Comparison of ENCODE assay signal across 8 mouse cellular contexts in the genomic region with DNA sequence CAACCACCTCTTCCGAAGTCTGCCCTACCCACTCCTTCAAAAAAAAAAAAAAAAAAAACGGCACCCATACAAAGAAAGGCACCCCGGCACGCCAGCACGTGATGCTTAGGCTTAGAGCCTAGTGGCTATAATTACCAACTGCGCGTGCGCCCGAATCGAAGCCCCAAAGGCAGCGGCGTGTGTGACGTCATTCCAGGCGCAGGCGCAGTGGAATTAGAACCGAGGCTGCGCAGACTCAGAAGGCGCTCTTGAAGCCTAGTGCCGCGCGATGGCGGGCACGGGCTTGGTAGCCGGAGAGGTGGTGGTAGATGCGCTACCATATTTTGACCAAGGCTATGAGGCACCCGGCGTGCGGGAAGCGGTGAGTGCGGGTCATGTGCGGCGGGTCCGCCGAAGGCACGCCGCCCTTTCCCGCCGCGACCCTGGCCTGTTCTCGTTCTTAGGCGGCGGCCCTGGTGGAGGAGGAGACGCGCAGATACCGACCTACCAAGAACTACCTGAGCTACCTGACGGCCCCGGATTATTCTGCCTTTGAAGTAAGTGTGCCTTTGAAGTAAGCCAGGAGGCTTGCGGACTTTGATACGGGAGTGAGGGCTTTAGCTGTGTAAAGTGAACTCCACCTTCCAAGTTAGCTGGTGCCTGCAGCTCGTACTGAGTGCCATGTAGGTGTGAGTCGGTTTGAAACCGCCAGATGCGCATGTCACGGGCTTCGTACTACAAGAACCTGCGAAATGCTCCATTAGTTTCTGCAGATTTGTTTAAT. TPM values are rescaled to one million over a fixed set of nuclear protein-coding genes. Genes with fewer than 3 reads are reported as not detected.
DNase-seq lines count a peak whose midpoint lies in the region; ATAC-seq and TF ChIP-seq lines count a peak whose summit lies in the region.

A gene (plus strand): TSS at position 151 of the 763 bp plus-strand sequence.

- DNase-seq in MEL (ENCODE audit: low read depth, low spot score) = peak; percentile 98
- DNase-seq in cerebellum, adult 2 months = peak; percentile 98 to 99
- peak; percentile 98 for DNase-seq in forelimb bud, embryonic 11.5 days (ENCODE audit: low read depth, low spot score)
- peak; percentile 97 for DNase-seq in layer of hippocampus, adult 9-10 months (ENCODE audit: low spot score)
- DNase-seq in ovary, postnatal 10 days (ENCODE audit: low spot score) = peak; percentile 98
- DNase-seq in thymus, postnatal 10 days (ENCODE audit: low spot score in 2 of 2) = peak; percentile 95 to 99

- peak; percentile 84 to 85 for ATAC-seq in hematopoietic stem cell, adult 5-6 weeks (replicated peaks in 1 of 2; ENCODE audit: insufficient read depth in 1 of 2, low FRiP score in 2 of 2, low TSS enrichment in 1 of 2, low read depth in 1 of 2, poor library complexity in 2 of 2, severe bottlenecking in 2 of 2)
- peak; percentile 96 for ATAC-seq in lung, embryonic 16.5 days (ENCODE audit: low read depth)

- H3K36me3 ChIP-seq in MEL (ENCODE audit: control insufficient read depth in 1 of 2, insufficient read depth in 2 of 2, low read length in 2 of 2) = peaks cover 27 to 37% of the 10 kb centered on the region in 2 experiments
- H3K36me3 ChIP-seq in lung, embryonic 16.5 days (ENCODE audit: control insufficient read depth, insufficient read depth, low read length) = peaks cover 19% of the 10 kb centered on the region

- H3K9ac ChIP-seq in MEL (ENCODE audit: control insufficient read depth, low read depth, low read length, poor library complexity, severe bottlenecking) = peak within 1 kb of the TSS; percentile 88
- peak within 1 kb of the TSS; percentile 92 for H3K9ac ChIP-seq in lung, embryonic 16.5 days (ENCODE audit: low read length)

- peak; percentile 95 to 97 for TF ChIP-seq POLR2A in MEL (IDR thresholded peaks at IDR 0.05; ENCODE audit: control insufficient read depth in 1 of 2, insufficient read depth in 1 of 2, low read depth in 1 of 2, low read length in 2 of 2, poor library complexity in 1 of 2)
- TF ChIP-seq POLR2A in cerebellum, adult 2 months (IDR thresholded peaks at IDR 0.05; ENCODE audit: borderline replicate concordance, insufficient read depth, low read length) = peak; percentile 88

- H3K27ac ChIP-seq in MEL (ENCODE audit: control insufficient read depth, low read depth, low read length) = peak within 1 kb of the TSS; percentile 75
- H3K27ac ChIP-seq in cerebellum, adult 2 months (ENCODE audit: insufficient read depth, low read length) = peak within 1 kb of the TSS; percentile 48
- peak within 1 kb of the TSS; percentile 79 for H3K27ac ChIP-seq in lung, embryonic 16.5 days (ENCODE audit: low read length)

- under 1% methylated on average over 56 of the region's 56 CpGs for WGBS in cerebellum, adult 2 months
- under 1% methylated on average over 56 of the region's 56 CpGs for WGBS in lung, embryonic 16.5 days

- H3K4me2 ChIP-seq in lung, embryonic 16.5 days (ENCODE audit: low read depth, low read length) = peak within 1 kb of the TSS; percentile 76

- TF ChIP-seq EP300 in MEL (IDR thresholded peaks at IDR 0.05; ENCODE audit: low read depth in 1 of 2, low read length in 2 of 2) = no peak

- no peaks in the 10 kb centered on the region for H3K27me3 ChIP-seq in MEL (ENCODE audit: control insufficient read depth in 1 of 2, insufficient read depth in 2 of 2, low read length in 2 of 2)
- no peaks in the 10 kb centered on the region for H3K27me3 ChIP-seq in cerebellum, adult 2 months (ENCODE audit: control insufficient read depth, insufficient read depth, low read length)
- H3K27me3 ChIP-seq in lung, embryonic 16.5 days (ENCODE audit: control insufficient read depth, insufficient read depth, low read depth, low read length) = no peaks in the 10 kb centered on the region

- peaks cover 2 to 22% of the 10 kb centered on the region in 2 experiments for H3K4me1 ChIP-seq in MEL (ENCODE audit: control insufficient read depth in 1 of 2, insufficient read depth in 2 of 2, low read length in 2 of 2)
- no peaks in the 10 kb centered on the region for H3K4me1 ChIP-seq in cerebellum, adult 2 months (ENCODE audit: control insufficient read depth, insufficient read depth, low read length)
- H3K4me1 ChIP-seq in lung, embryonic 16.5 days (replicated peaks; ENCODE audit: control insufficient read depth, insufficient read depth, low read length) = peaks cover 6% of the 10 kb centered on the region

- TF ChIP-seq RAD21 in MEL (IDR thresholded peaks at IDR 0.05; ENCODE audit: low read depth, low read length) = no peak

- H3K4me3 ChIP-seq in MEL (ENCODE audit: control insufficient read depth in 1 of 2, insufficient read depth in 1 of 2, low read depth in 2 of 2, low read length in 2 of 2) = peak within 1 kb of the TSS; percentile 82 to 96
- H3K4me3 ChIP-seq in cerebellum, adult 2 months (replicated peaks; ENCODE audit: insufficient read depth, low read depth, low read length) = peak within 1 kb of the TSS; percentile 60
- H3K4me3 ChIP-seq in lung, embryonic 16.5 days (ENCODE audit: low read length) = peak within 1 kb of the TSS; percentile 94

- H3K79me2 ChIP-seq in MEL (ENCODE audit: control insufficient read depth, insufficient read depth, low read length, poor library complexity) = peaks cover 17% of the 10 kb centered on the region

- H3K9me3 ChIP-seq in MEL (replicated peaks; ENCODE audit: insufficient read depth, low read length) = no peaks in the 10 kb centered on the region
- H3K9me3 ChIP-seq in lung, embryonic 16.5 days (ENCODE audit: control insufficient read depth, low read length) = no peaks in the 10 kb centered on the region

- no peak for TF ChIP-seq CTCF in MEL (IDR thresholded peaks at IDR 0.05 in 2 of 3, conservative IDR thresholded peaks at IDR 0.05 in 1 of 3; ENCODE audit: control insufficient read depth in 1 of 3, insufficient read depth in 1 of 3, low read depth in 2 of 3, low read length in 3 of 3, poor library complexity in 1 of 3, severe bottlenecking in 1 of 3)
- no peak for TF ChIP-seq CTCF in cerebellum, adult 2 months (IDR thresholded peaks at IDR 0.05; ENCODE audit: borderline replicate concordance, insufficient read depth, low read depth, low read length)

TF ChIP-seq in MEL, 35 proteins besides CTCF, POLR2A, EP300 and RAD21 (continues in another document):
- TF ChIP-seq ZNF384 (IDR thresholded peaks at IDR 0.05; ENCODE audit: low read depth, low read length) = peak; percentile 99
- no peak for TF ChIP-seq RCOR1 (IDR thresholded peaks at IDR 0.05; ENCODE audit: low read depth, low read length)
- TF ChIP-seq MEF2A (IDR thresholded peaks at IDR 0.05; ENCODE audit: extremely low read depth, insufficient replicate concordance, low read depth, low read length, poor library complexity, severe bottlenecking) = no peak
- TF ChIP-seq MXI1 (IDR thresholded peaks at IDR 0.05; ENCODE audit: low read depth, low read length) = peak; percentile 88
- TF ChIP-seq CHD1 (IDR thresholded peaks at IDR 0.05; ENCODE audit: low read depth, low read length) = no peak
- TF ChIP-seq NRF1 (IDR thresholded peaks at IDR 0.05; ENCODE audit: insufficient read depth, low read depth, low read length, poor library complexity, severe bottlenecking) = peak; percentile 98
- TF ChIP-seq USF2 (IDR thresholded peaks at IDR 0.05; ENCODE audit: borderline replicate concordance in 1 of 2, insufficient read depth in 1 of 2, low read depth in 1 of 2, low read length in 2 of 2) = peak; percentile 34 to 83; a peak in 3 of 4 replicates
- TF ChIP-seq TAL1 (IDR thresholded peaks at IDR 0.05; ENCODE audit: low read length) = no peak
- peak; percentile 95 for TF ChIP-seq NELFE (IDR thresholded peaks at IDR 0.05; ENCODE audit: low read depth, low read length)
- no peak; the same call in 1 of the 2 replicates for TF ChIP-seq KAT2A (conservative IDR thresholded peaks at IDR 0.05; ENCODE audit: low read depth, low read length)
- peak; percentile 55 for TF ChIP-seq TBP (IDR thresholded peaks at IDR 0.05; ENCODE audit: low read depth, low read length)
- no peak for TF ChIP-seq CHD2 (IDR thresholded peaks at IDR 0.05; ENCODE audit: low read length)
- peak; percentile 94 for TF ChIP-seq MAX (IDR thresholded peaks at IDR 0.05; ENCODE audit: low read length)
- TF ChIP-seq ZKSCAN1 (IDR thresholded peaks at IDR 0.05; ENCODE audit: low read depth, low read length) = no peak
- no peak for TF ChIP-seq MYB (IDR thresholded peaks at IDR 0.05; ENCODE audit: low read depth, low read length)
- TF ChIP-seq BHLHE40 (IDR thresholded peaks at IDR 0.05; ENCODE audit: borderline replicate concordance, low read depth, low read length) = peak; percentile 99
- TF ChIP-seq MAFK (IDR thresholded peaks at IDR 0.05; ENCODE audit: borderline replicate concordance, low read depth, low read length) = no peak
- TF ChIP-seq MYC (IDR thresholded peaks at IDR 0.05; ENCODE audit: low read depth, low read length) = peak; percentile 89
- peak; percentile 75; the same call in 1 of the 2 replicates for TF ChIP-seq POLR2AphosphoS2 (IDR thresholded peaks at IDR 0.05; ENCODE audit: low read length)
- TF ChIP-seq HCFC1 (IDR thresholded peaks at IDR 0.05; ENCODE audit: low read depth, low read length) = peak; percentile 88
- TF ChIP-seq ZC3H11A (IDR thresholded peaks at IDR 0.05; ENCODE audit: low read depth, low read length) = no peak
- peak; percentile 13; the same call in 1 of the 2 replicates for TF ChIP-seq MAZ (IDR thresholded peaks at IDR 0.05; ENCODE audit: low read depth, low read length)
- peak; percentile 43; the same call in 1 of the 2 replicates for TF ChIP-seq ETS1 (IDR thresholded peaks at IDR 0.05; ENCODE audit: low read depth, low read length)
- peak; percentile 67; the same call in 1 of the 2 replicates for TF ChIP-seq ZMIZ1 (IDR thresholded peaks at IDR 0.05; ENCODE audit: low read depth, low read length)
- TF ChIP-seq SIN3A (IDR thresholded peaks at IDR 0.05; ENCODE audit: low read length) = peak; percentile 55
- TF ChIP-seq POLR2AphosphoS5 (IDR thresholded peaks at IDR 0.05; ENCODE audit: borderline replicate concordance, low read depth, low read length) = 0 out of 2 replicates have a peak, but pooled peaks have one; percentile 44
- no peak for TF ChIP-seq GATA1 (IDR thresholded peaks at IDR 0.05; ENCODE audit: low read depth, low read length)
- TF ChIP-seq JUND (IDR thresholded peaks at IDR 0.05; ENCODE audit: low read depth, low read length) = no peak; the same call in 1 of the 2 replicates
- peak; percentile 56; the same call in 1 of the 2 replicates for TF ChIP-seq E2F4 (IDR thresholded peaks at IDR 0.05; ENCODE audit: borderline replicate concordance, low read depth, low read length)

RNA-seq across cellular contexts. Expression of the gene that starts here (rescaled TPM):
- total RNA-seq in MEL (2012; rRNA removed) = 115 and 117 TPM in 2 replicates
- 100 to 1,000 TPM in 1 of 2 experiments, not detected in 1; 166 TPM for polyA plus RNA-seq in MEL (2012; ENCODE audit: insufficient read depth in 1 of 2, insufficient read length in 2 of 2, low read depth in 1 of 2, low replicate concordance in 2 of 2, missing spikeins in 1 of 2)
- 139 TPM in 2 replicates for polyA plus RNA-seq in cerebellum, adult 2 months (2012; rRNA removed)
- 169 and 219 TPM in 2 replicates for total RNA-seq in hematopoietic stem cell, adult 5-6 weeks (2017)
- polyA plus RNA-seq in lung, embryonic 16.5 days (2015; fragmentation: Nextera tagmentation; extraction: Ambion mirVana) = 172 and 179 TPM in 2 replicates

Comparison
In these comparisons a context has a peak if more than half of its experiments do, and no peak if none do; other contexts are left out.
1. Peak in every context shown above with its lines: DNase-seq, ATAC-seq, H3K4me3 ChIP-seq and H3K27ac ChIP-seq.